Mouse (Mus musculus): ENCODE measurements at regions not wholly inside any gene's neighbourhood (a gene's known extent, or its start where the extent isn't known, plus 50 kb on each side); places are given as distances from the start of the nearest gene placed in this dataset.

DNA sequence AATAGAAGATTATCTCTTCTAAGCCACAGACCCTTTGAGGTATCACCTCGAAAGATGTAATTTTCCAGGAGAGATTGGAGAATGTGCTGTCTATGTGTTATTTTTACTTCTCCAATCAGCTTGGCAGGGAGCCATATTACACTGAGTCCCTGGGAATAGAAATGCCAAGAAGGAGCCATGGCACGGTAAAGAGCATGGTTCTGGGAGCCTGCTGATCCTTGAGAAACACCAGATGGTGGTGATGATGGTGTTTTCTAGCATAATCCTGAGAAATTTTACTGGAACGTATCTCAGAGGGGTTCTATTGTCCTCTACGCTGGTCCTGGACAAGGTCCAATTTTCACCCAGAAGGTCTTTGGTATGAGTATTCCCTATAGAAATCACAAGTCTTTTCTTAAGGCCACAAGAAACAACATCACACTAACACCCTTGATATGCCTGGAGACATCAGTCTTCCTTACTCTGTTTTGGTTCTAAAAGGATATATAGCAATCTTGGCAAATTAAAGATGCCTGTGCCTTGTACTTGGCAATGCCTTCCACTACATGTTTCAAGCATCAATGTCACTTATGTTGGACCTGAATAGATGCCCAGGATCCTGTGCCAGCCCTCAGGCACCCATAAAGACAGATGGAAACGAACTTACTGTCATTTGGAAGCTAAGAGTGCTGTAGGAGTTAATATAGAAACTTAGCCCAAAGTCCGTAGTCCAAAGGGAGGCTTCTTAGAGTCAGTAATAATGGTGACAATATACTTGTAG is 1449.8 kb upstream of the Lrrc6 start:
- DNase-seq (ENCODE audit: low spot score) (no peak), ATAC-seq (replicated peaks; ENCODE audit: low FRiP score, low read depth) (no peak)
- no peaks in the 10 kb centered on the region for H3K4me1 ChIP-seq (replicated peaks; ENCODE audit: insufficient read depth, low read length)
- no peaks in the 10 kb centered on the region for H3K36me3 ChIP-seq (ENCODE audit: insufficient read depth, low read length)
- 77% methylated on average over 6 of the region's 6 CpGs for WGBS
- no peaks in the 10 kb centered on the region for H3K9me3 ChIP-seq (replicated peaks; ENCODE audit: low read length)
- TF ChIP-seq CTCF (IDR thresholded peaks at IDR 0.05; ENCODE audit: low read depth) = no peak
- H3K27me3 ChIP-seq (ENCODE audit: insufficient read depth, low read length) = no peaks in the 10 kb centered on the region
- H3K4me3 ChIP-seq (replicated peaks; ENCODE audit: low read depth, low read length) = no peak overlapping the region
- H3K27ac ChIP-seq = no peak overlapping the region
- no peak overlapping the region for H3K4me2 ChIP-seq (ENCODE audit: low read length)
- no peak overlapping the region for H3K9ac ChIP-seq (ENCODE audit: low read depth, low read length)

DNA sequence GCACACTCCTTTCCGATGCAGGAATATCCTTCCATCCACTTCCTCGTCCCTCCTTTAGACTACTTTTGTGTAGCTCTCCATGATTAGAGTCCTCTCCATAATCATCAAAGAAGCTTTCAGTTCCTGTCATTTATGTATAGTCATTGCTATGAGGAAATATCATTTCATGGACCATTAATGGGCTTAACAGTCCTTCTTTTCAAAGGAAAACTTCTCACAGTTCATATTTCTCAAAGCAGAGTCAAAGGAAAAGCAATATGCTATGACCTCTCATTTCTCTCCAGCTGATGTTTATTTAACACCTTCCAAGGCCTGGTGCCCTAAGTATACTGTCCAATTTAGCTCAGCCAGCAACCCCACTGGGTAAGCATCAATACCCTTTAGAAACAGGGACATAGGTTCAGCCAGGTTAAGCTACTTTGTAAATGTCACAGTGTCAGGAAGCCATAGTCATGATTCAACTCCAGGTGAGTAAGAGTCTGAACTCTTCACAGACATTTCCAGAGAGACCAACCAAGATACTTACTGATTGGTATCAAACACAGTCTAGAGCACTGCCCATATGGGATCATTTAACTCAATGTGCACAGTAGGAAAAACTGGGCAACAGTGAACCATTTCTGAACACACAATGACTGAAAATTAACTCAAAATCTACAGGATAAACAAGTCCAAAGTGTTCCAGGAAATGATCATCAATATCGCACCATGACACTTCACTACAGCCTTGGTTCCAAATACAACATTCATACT is 1443.8 kb upstream of the Lrrc6 start:
- H3K36me3 ChIP-seq (ENCODE audit: insufficient read depth, low read length) = no peaks in the 10 kb centered on the region
- H3K4me3 ChIP-seq (replicated peaks; ENCODE audit: low read depth, low read length) = no peak overlapping the region
- ATAC-seq (replicated peaks; ENCODE audit: low FRiP score, low read depth) (no peak), DNase-seq (ENCODE audit: low spot score) (no peak)
- H3K9me3 ChIP-seq (replicated peaks; ENCODE audit: low read length) = no peaks in the 10 kb centered on the region
- H3K4me1 ChIP-seq (replicated peaks; ENCODE audit: insufficient read depth, low read length) = no peaks in the 10 kb centered on the region
- WGBS = 85% methylated on average over 3 of the region's 3 CpGs
- H3K4me2 ChIP-seq (ENCODE audit: low read length) = no peak overlapping the region
- H3K9ac ChIP-seq (ENCODE audit: low read depth, low read length) = no peak overlapping the region
- H3K27ac ChIP-seq = no peak overlapping the region
- no peak for TF ChIP-seq CTCF (IDR thresholded peaks at IDR 0.05; ENCODE audit: low read depth)
- no peaks in the 10 kb centered on the region for H3K27me3 ChIP-seq (ENCODE audit: insufficient read depth, low read length)

DNA sequence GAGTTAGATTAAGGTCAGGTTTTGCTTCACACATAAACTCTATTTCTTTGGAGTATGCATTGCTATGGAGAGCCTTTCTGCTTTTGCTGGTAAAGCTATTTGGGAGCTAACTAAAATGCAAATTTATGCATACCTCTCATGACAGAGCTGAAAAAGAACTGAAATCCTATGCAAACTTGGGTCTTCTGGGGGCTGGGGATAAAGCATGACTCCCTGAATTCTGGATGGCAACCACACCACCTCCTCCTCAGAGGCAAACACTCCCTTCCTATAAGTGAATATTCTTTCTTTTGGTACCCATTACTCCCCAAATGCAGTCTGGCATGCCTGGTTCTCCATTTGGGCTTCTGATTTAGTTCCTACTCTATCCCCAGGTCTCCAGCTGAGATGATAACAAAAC is 1442.3 kb upstream of the Lrrc6 start:
- TF ChIP-seq CTCF (IDR thresholded peaks at IDR 0.05; ENCODE audit: low read depth) = no peak
- no peaks in the 10 kb centered on the region for H3K4me1 ChIP-seq (replicated peaks; ENCODE audit: insufficient read depth, low read length)
- no peak overlapping the region for H3K4me2 ChIP-seq (ENCODE audit: low read length)
- H3K27me3 ChIP-seq (ENCODE audit: insufficient read depth, low read length) = no peaks in the 10 kb centered on the region
- H3K36me3 ChIP-seq (ENCODE audit: insufficient read depth, low read length) = no peaks in the 10 kb centered on the region
- ATAC-seq (replicated peaks; ENCODE audit: low FRiP score, low read depth) (no peak), DNase-seq (ENCODE audit: low spot score) (no peak)
- H3K27ac ChIP-seq = no peak overlapping the region
- no peak overlapping the region for H3K9ac ChIP-seq (ENCODE audit: low read depth, low read length)
- H3K9me3 ChIP-seq (replicated peaks; ENCODE audit: low read length) = no peaks in the 10 kb centered on the region
- no peak overlapping the region for H3K4me3 ChIP-seq (replicated peaks; ENCODE audit: low read depth, low read length)

DNA sequence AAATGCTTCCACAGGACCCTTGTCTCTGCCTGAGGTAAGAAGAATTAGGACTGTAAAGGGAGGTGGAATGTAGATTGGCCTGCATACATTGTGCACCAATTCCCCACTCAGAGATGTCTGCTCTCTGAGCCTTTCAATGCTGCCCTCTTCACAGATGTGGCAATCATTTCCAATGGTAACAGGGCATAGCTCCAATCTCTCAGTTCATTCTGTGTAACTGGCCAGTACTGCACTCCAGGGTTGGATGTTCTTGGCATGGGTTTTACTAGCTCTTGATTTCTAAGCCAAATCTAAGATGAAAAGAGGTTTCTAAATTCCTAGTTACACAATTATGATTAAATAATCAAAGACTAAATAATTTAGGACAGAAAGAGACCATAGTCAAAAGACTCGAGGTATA is 1439.8 kb upstream of the Lrrc6 start:
- no peaks in the 10 kb centered on the region for H3K9me3 ChIP-seq (replicated peaks; ENCODE audit: low read length)
- H3K9ac ChIP-seq (ENCODE audit: low read depth, low read length) = no peak overlapping the region
- no peak for TF ChIP-seq CTCF (IDR thresholded peaks at IDR 0.05; ENCODE audit: low read depth)
- H3K27me3 ChIP-seq (ENCODE audit: insufficient read depth, low read length) = no peaks in the 10 kb centered on the region
- H3K4me2 ChIP-seq (ENCODE audit: low read length) = no peak overlapping the region
- H3K27ac ChIP-seq = no peak overlapping the region
- H3K36me3 ChIP-seq (ENCODE audit: insufficient read depth, low read length) = no peaks in the 10 kb centered on the region
- no peaks in the 10 kb centered on the region for H3K4me1 ChIP-seq (replicated peaks; ENCODE audit: insufficient read depth, low read length)
- 84% methylated on average over 1 of the region's 1 CpGs for WGBS
- ATAC-seq (replicated peaks; ENCODE audit: low FRiP score, low read depth) (no peak), DNase-seq (ENCODE audit: low spot score) (no peak)
- no peak overlapping the region for H3K4me3 ChIP-seq (replicated peaks; ENCODE audit: low read depth, low read length)

DNA sequence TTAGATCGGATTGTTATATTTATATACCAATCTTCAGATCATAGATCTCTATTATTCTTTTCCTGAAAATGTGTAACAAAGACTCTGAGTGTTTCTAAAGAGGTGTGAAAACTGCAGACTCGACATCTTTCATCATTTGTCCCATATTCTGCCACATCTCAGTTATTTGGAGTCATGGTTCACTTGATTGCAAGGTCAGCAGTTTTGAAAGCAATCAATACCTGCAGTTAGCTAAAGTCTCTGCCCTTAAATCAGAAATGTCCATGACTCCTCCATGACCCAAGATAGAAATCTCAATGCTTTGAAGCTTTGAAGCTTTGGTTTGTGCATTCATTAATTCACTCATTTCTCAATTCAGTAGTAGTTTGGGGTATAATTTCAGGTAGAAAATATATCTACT is 1424.2 kb upstream of the Lrrc6 start:
- TF ChIP-seq CTCF (IDR thresholded peaks at IDR 0.05; ENCODE audit: low read depth) = no peak
- DNase-seq (ENCODE audit: low spot score) (no peak), ATAC-seq (replicated peaks; ENCODE audit: low FRiP score, low read depth) (no peak)
- H3K4me3 ChIP-seq (replicated peaks; ENCODE audit: low read depth, low read length) = no peak overlapping the region
- no peak overlapping the region for H3K27ac ChIP-seq
- no peaks in the 10 kb centered on the region for H3K27me3 ChIP-seq (ENCODE audit: insufficient read depth, low read length)
- no peaks in the 10 kb centered on the region for H3K9me3 ChIP-seq (replicated peaks; ENCODE audit: low read length)
- no peaks in the 10 kb centered on the region for H3K36me3 ChIP-seq (ENCODE audit: insufficient read depth, low read length)
- WGBS = 67% methylated on average over 2 of the region's 2 CpGs
- H3K4me2 ChIP-seq (ENCODE audit: low read length) = no peak overlapping the region
- no peaks in the 10 kb centered on the region for H3K4me1 ChIP-seq (replicated peaks; ENCODE audit: insufficient read depth, low read length)
- H3K9ac ChIP-seq (ENCODE audit: low read depth, low read length) = no peak overlapping the region

DNA sequence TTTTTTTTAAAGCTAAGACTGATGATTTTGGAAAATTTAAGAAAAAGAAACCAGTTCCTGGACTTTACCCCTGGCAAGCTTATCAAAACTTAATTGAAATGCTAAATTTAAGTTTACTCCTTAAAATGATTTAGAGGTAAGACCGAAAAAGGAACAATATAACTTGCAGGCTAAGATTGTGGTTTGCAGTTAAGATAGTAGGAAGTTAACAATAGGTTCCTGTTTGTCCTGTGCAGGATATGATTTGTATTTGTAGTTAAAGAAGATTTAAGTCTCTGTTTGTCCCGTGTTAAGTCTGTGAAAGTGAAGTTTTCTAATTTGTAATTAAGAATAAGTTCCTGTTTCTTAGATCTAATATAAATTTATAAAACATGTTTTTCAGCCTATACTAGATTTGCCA is 1406.3 kb upstream of the Lrrc6 start:
- H3K4me3 ChIP-seq (replicated peaks; ENCODE audit: low read depth, low read length) = no peak overlapping the region
- no peak overlapping the region for H3K4me2 ChIP-seq (ENCODE audit: low read length)
- no peak for ATAC-seq (replicated peaks; ENCODE audit: low FRiP score, low read depth)
- H3K27ac ChIP-seq = no peak overlapping the region
- no peaks in the 10 kb centered on the region for H3K9me3 ChIP-seq (replicated peaks; ENCODE audit: low read length)
- TF ChIP-seq CTCF (IDR thresholded peaks at IDR 0.05; ENCODE audit: low read depth) = no peak
- no peak for DNase-seq (ENCODE audit: low spot score)
- no peaks in the 10 kb centered on the region for H3K27me3 ChIP-seq (ENCODE audit: insufficient read depth, low read length)
- H3K36me3 ChIP-seq (ENCODE audit: insufficient read depth, low read length) = no peaks in the 10 kb centered on the region
- H3K4me1 ChIP-seq (replicated peaks; ENCODE audit: insufficient read depth, low read length) = no peaks in the 10 kb centered on the region
- H3K9ac ChIP-seq (ENCODE audit: low read depth, low read length) = no peak overlapping the region
- WGBS = 50% methylated on average over 2 of the region's 2 CpGs
